In the genomic region with DNA sequence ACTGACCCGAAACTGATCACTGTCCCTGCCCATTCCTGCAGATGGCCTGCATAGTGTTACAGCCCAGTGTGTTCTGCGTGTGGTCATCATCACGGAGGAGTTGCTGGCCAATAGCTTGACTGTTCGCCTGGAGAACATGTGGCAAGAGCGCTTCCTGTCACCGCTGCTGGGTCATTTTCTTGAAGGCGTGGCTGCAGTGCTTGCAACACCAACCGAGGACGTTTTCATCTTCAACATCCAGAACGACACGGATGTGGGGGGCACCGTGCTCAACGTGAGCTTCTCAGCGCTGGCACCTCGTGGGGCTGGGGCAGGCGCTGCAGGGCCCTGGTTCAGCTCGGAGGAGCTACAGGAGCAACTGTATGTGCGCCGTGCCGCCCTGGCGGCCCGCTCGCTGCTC, we compare ENCODE assay signal across 8 mouse cellular contexts. TPM values are rescaled to one million over a fixed set of nuclear protein-coding genes. Genes with fewer than 3 reads are reported as not detected.
A peak's percentile ranks its signal among the peaks of the same experiment; 100 is the strongest.
DNase-seq lines count a peak whose midpoint lies in the region; ATAC-seq and TF ChIP-seq lines count a peak whose summit lies in the region.

No protein-coding gene starts in this region.

- no peaks in the 10 kb centered on the region for H3K9me3 ChIP-seq in hindbrain, embryonic 12.5 days (replicated peaks)

- H3K4me1 ChIP-seq in hindbrain, embryonic 12.5 days: peaks cover 55% of the 10 kb centered on the region

- WGBS in hindbrain, embryonic 12.5 days: 6% methylated on average over 23 of the region's 23 CpGs
- WGBS in macrophage (ENCODE audit: missing documents): under 1% methylated on average over 23 of the region's 23 CpGs

- no peak overlapping the region for H3K27ac ChIP-seq in hindbrain, embryonic 12.5 days
- no peak overlapping the region for H3K27ac ChIP-seq in macrophage

- ATAC-seq in CD4-positive, CD25-positive, alpha-beta regulatory T cell, adult 4 months: no peak
- no peak for ATAC-seq in hindbrain, embryonic 12.5 days (ENCODE audit: low FRiP score)

- peak overlapping the region; percentile 0 for H3ac ChIP-seq in C2C12 (ENCODE audit: control insufficient read depth, insufficient read length, low read depth)

- H3K36me3 ChIP-seq in C2C12 (ENCODE audit: control insufficient read depth, insufficient read depth) (no peaks in the 10 kb centered on the region), macrophage (ENCODE audit: inconsistent target) (no peaks in the 10 kb centered on the region)
- peaks cover 79% of the 10 kb centered on the region for H3K36me3 ChIP-seq in hindbrain, embryonic 12.5 days

- TF ChIP-seq CTCF in C2C12 (IDR thresholded peaks at IDR 0.05; ENCODE audit: control insufficient read depth, insufficient read depth, insufficient read length): no peak

- DNase-seq in CD4-positive, CD25-positive, alpha-beta regulatory T cell, adult 2 months (ENCODE audit: low read depth, low spot score): peak; percentile 41
- DNase-seq in urinary bladder, postnatal 10 days (ENCODE audit: low spot score): no peak
- no peak for DNase-seq in frontal cortex, postnatal 36 days (ENCODE audit: low spot score in 2 of 2)
- no peak for DNase-seq in thymus, postnatal 25 days

- H3K9ac ChIP-seq in hindbrain, embryonic 12.5 days: peak overlapping the region; percentile 13; the same call in 1 of the 2 replicates

- peak overlapping the region; percentile 87 for H3K4me2 ChIP-seq in hindbrain, embryonic 12.5 days (replicated peaks)

- H3K79me2 ChIP-seq in C2C12 (ENCODE audit: control insufficient read depth, insufficient read depth) (no peaks in the 10 kb centered on the region), macrophage (ENCODE audit: inconsistent target) (no peaks in the 10 kb centered on the region)

- no peaks in the 10 kb centered on the region for H3K79me3 ChIP-seq in C2C12 (ENCODE audit: low read depth)

- H3K4me3 ChIP-seq in C2C12 (ENCODE audit: insufficient read depth, poor library complexity, severe bottlenecking) (no peak overlapping the region), macrophage (ENCODE audit: inconsistent target) (peak overlapping the region; percentile 18)
- peak overlapping the region; percentile 38 for H3K4me3 ChIP-seq in hindbrain, embryonic 12.5 days

- H3K27me3 ChIP-seq in C2C12 (ENCODE audit: control insufficient read depth, insufficient read depth, insufficient read length): peaks cover 70% of the 10 kb centered on the region
- peaks cover 67% of the 10 kb centered on the region for H3K27me3 ChIP-seq in hindbrain, embryonic 12.5 days

TF ChIP-seq in C2C12, 6 proteins besides CTCF, POLR2A, EP300 and RAD21:
- TF ChIP-seq CEBPB (IDR thresholded peaks at IDR 0.05; ENCODE audit: low read depth) (no peak), FOSL1 (IDR thresholded peaks at IDR 0.05; ENCODE audit: insufficient read depth, low read length, poor library complexity, severe bottlenecking) (no peak), MYOD1 (IDR thresholded peaks at IDR 0.05; ENCODE audit: control insufficient read depth, insufficient read length, low read depth) (no peak), MYOG (IDR thresholded peaks at IDR 0.05; ENCODE audit: control insufficient read depth, extremely low read depth, insufficient read length) (no peak), USF1 (IDR thresholded peaks at IDR 0.05; ENCODE audit: low read depth) (no peak), MAX (IDR thresholded peaks at IDR 0.05) (no peak)

RNA-seq across cellular contexts. Expression of a gene that starts 5.5 kb away (rescaled TPM):
- polyA plus RNA-seq in CD4-positive, CD25-positive, alpha-beta regulatory T cell, adult 4 months (2017; shearing (Covaris generic)): under 1 TPM in 1 of 2 experiments, not detected in 1; 0.05 TPM
- 0.05 TPM for polyA plus RNA-seq in C2C12 (2012; fragmentation: generic; extraction: Trizol)
- 11.9 TPM in 2 replicates for polyA plus RNA-seq in hindbrain, embryonic 12.5 days (2016; fragmentation: Nextera tagmentation; extraction: Ambion mirVana)
- 10 to 100 TPM in 25 of 26 experiments, 1 to 10 TPM in 1; 6.5 to 34.9 (median 17.8) TPM for total RNA-seq in macrophage (2018; cell fraction: chromatin; rRNA removed)
- total RNA-seq in macrophage (2018; cell fraction: cytosol; rRNA removed): 1 to 10 TPM in 16 of 26 experiments, under 1 TPM in 10; 0.29 to 2.4 (median 1.1) TPM
- 10 to 100 TPM in 9 of 26 experiments, 1 to 10 TPM in 17; 3.2 to 20.2 (median 7.4) TPM for total RNA-seq in macrophage (2018; cell fraction: nucleus; rRNA removed)
- polyA plus RNA-seq in macrophage (2018): 0.53 to 1.2 TPM (median 0.95 TPM) in 3 replicates

RNA-seq across cellular contexts. Expression of a gene that starts 21.4 kb away (rescaled TPM):
- 10 to 100 TPM in 1 of 2 experiments, 1 to 10 TPM in 1; 8.2 to 24.2 TPM for polyA plus RNA-seq in CD4-positive, CD25-positive, alpha-beta regulatory T cell, adult 4 months (2017; shearing (Covaris generic))
- polyA plus RNA-seq in C2C12 (2012; fragmentation: generic; extraction: Trizol) (4.3 TPM), macrophage (2018) (5.2 to 17.9 TPM (median 8.1 TPM) in 3 replicates)
- 12.7 and 16.5 TPM in 2 replicates for polyA plus RNA-seq in hindbrain, embryonic 12.5 days (2016; fragmentation: Nextera tagmentation; extraction: Ambion mirVana)
- 100 to 1,000 TPM in 2 of 26 experiments, 10 to 100 TPM in 24; 22.9 to 117 (median 53.7) TPM for total RNA-seq in macrophage (2018; cell fraction: chromatin; rRNA removed)
- total RNA-seq in macrophage (2018; cell fraction: cytosol; rRNA removed): 10 to 100 TPM in 16 of 26 experiments, 1 to 10 TPM in 10; 5.4 to 20.5 (median 10.4) TPM
- total RNA-seq in macrophage (2018; cell fraction: nucleus; rRNA removed): 10 to 100 TPM; 11.7 to 65.4 (median 27.8) TPM

RNA-seq across cellular contexts. Expression of a gene that starts 23.5 kb away (rescaled TPM):
- 1 to 10 TPM; 7.5 to 7.8 TPM for polyA plus RNA-seq in CD4-positive, CD25-positive, alpha-beta regulatory T cell, adult 4 months (2017; shearing (Covaris generic))
- polyA plus RNA-seq in C2C12 (2012; fragmentation: generic; extraction: Trizol): 7.5 TPM
- polyA plus RNA-seq in hindbrain, embryonic 12.5 days (2016; fragmentation: Nextera tagmentation; extraction: Ambion mirVana): 20.2 and 23.3 TPM in 2 replicates
- 100 to 1,000 TPM in 2 of 26 experiments, 10 to 100 TPM in 21, 1 to 10 TPM in 3; 7.9 to 150 (median 45.0) TPM for total RNA-seq in macrophage (2018; cell fraction: chromatin; rRNA removed)
- total RNA-seq in macrophage (2018; cell fraction: cytosol; rRNA removed): 10 to 100 TPM in 12 of 26 experiments, 1 to 10 TPM in 14; 5.3 to 20.4 (median 9.1) TPM
- total RNA-seq in macrophage (2018; cell fraction: nucleus; rRNA removed): 10 to 100 TPM in 22 of 26 experiments, 1 to 10 TPM in 4; 5.9 to 93.4 (median 20.0) TPM
- polyA plus RNA-seq in macrophage (2018): 10.6 to 19.3 TPM (median 11.4 TPM) in 3 replicates

RNA-seq across cellular contexts. Expression of a gene that starts 48.0 kb away (rescaled TPM):
- polyA plus RNA-seq in CD4-positive, CD25-positive, alpha-beta regulatory T cell, adult 4 months (2017; shearing (Covaris generic)): 10 to 100 TPM; 20.1 to 27.6 TPM
- polyA plus RNA-seq in C2C12 (2012; fragmentation: generic; extraction: Trizol) (37.1 TPM), macrophage (2018) (21.7 to 28.6 TPM (median 24.7 TPM) in 3 replicates)
- 140 and 154 TPM in 2 replicates for polyA plus RNA-seq in hindbrain, embryonic 12.5 days (2016; fragmentation: Nextera tagmentation; extraction: Ambion mirVana)
- 100 to 1,000 TPM in 1 of 26 experiments, 10 to 100 TPM in 25; 42.2 to 107 (median 66.8) TPM for total RNA-seq in macrophage (2018; cell fraction: chromatin; rRNA removed)
- 10 to 100 TPM; 19.5 to 32.7 (median 24.9) TPM for total RNA-seq in macrophage (2018; cell fraction: cytosol; rRNA removed)
- 10 to 100 TPM; 25.4 to 67.9 (median 46.8) TPM for total RNA-seq in macrophage (2018; cell fraction: nucleus; rRNA removed)
